Mouse (Mus musculus): Measurements from ENCODE around the gene Kcnk13. TPM values are rescaled to one million over a fixed set of nuclear protein-coding genes. Genes with fewer than 3 reads are reported as not detected.

Kcnk13 gene
- polyA plus RNA-seq, 1 experiment from 2014 or later, result 0.37 TPM

GRCm38 (mm10) chr12:100032521-100032920, 68.2 kb downstream of the Kcnk13 start:
- Histone ChIP-seq H3K36me3 (ENCODE audit: control insufficient read depth, insufficient read depth, low read length) (no peaks in the 10 kb centered on the region), H3K4me3 (ENCODE audit: low read depth, low read length) (no peak overlapping the region), H3K9ac (ENCODE audit: low read depth, low read length) (no peak overlapping the region), H3K27me3 (ENCODE audit: control insufficient read depth, insufficient read depth, low read length) (no peaks in the 10 kb centered on the region), H3K9me3 (replicated peaks; ENCODE audit: control insufficient read depth, low read length) (no peaks in the 10 kb centered on the region), H3K4me1 (ENCODE audit: control insufficient read depth, insufficient read depth, low read length) (no peaks in the 10 kb centered on the region), H3K4me2 (no peak overlapping the region), H3K27ac (ENCODE audit: low read depth, low read length) (no peak overlapping the region)
- no peak for ATAC-seq (replicated peaks; ENCODE audit: insufficient number of reproducible peaks, low FRiP score, low TSS enrichment)
- 68% methylated on average over 4 of the region's 4 CpGs for WGBS (ENCODE audit: insufficient replicate concordance)

- no peak for ATAC-seq (replicated peaks; ENCODE audit: insufficient number of reproducible peaks, low FRiP score, low TSS enrichment)
- H3K4me2 ChIP-seq, result no peak overlapping the region
- H3K27ac ChIP-seq (ENCODE audit: low read depth, low read length), result no peak overlapping the region
- no peaks in the 10 kb centered on the region for H3K9me3 ChIP-seq (replicated peaks; ENCODE audit: control insufficient read depth, low read length)
- no peak overlapping the region for H3K4me3 ChIP-seq (ENCODE audit: low read depth, low read length)
- H3K36me3 ChIP-seq (ENCODE audit: control insufficient read depth, insufficient read depth, low read length), result no peaks in the 10 kb centered on the region
- H3K9ac ChIP-seq (ENCODE audit: low read depth, low read length), result no peak overlapping the region
- WGBS (ENCODE audit: insufficient replicate concordance), result 87% methylated on average over 5 of the region's 5 CpGs
- H3K27me3 ChIP-seq (ENCODE audit: control insufficient read depth, insufficient read depth, low read length), result no peaks in the 10 kb centered on the region
- H3K4me1 ChIP-seq (ENCODE audit: control insufficient read depth, insufficient read depth, low read length), result no peaks in the 10 kb centered on the region
Observed at GRCm38 (mm10) chr12:100038741-100039262, 74.5 kb downstream of the Kcnk13 start.

- H3K4me2 ChIP-seq, result no peak overlapping the region
- H3K4me1 ChIP-seq (ENCODE audit: control insufficient read depth, insufficient read depth, low read length), result no peaks in the 10 kb centered on the region
- H3K27ac ChIP-seq (ENCODE audit: low read depth, low read length), result no peak overlapping the region
- ATAC-seq (replicated peaks; ENCODE audit: insufficient number of reproducible peaks, low FRiP score, low TSS enrichment), result no peak
- no peak overlapping the region for H3K4me3 ChIP-seq (ENCODE audit: low read depth, low read length)
- 70% methylated on average over 8 of the region's 8 CpGs for WGBS (ENCODE audit: insufficient replicate concordance)
- no peak overlapping the region for H3K9ac ChIP-seq (ENCODE audit: low read depth, low read length)
- no peaks in the 10 kb centered on the region for H3K9me3 ChIP-seq (replicated peaks; ENCODE audit: control insufficient read depth, low read length)
- no peaks in the 10 kb centered on the region for H3K36me3 ChIP-seq (ENCODE audit: control insufficient read depth, insufficient read depth, low read length)
- no peaks in the 10 kb centered on the region for H3K27me3 ChIP-seq (ENCODE audit: control insufficient read depth, insufficient read depth, low read length)
Observed at GRCm38 (mm10) chr12:100042116-100042515, 77.8 kb downstream of the Kcnk13 start.

GRCm38 (mm10) chr12:100044704-100045103, 80.4 kb downstream of the Kcnk13 start:
- no peaks in the 10 kb centered on the region for H3K27me3 ChIP-seq (ENCODE audit: control insufficient read depth, insufficient read depth, low read length)
- no peak overlapping the region for H3K27ac ChIP-seq (ENCODE audit: low read depth, low read length)
- H3K4me3 ChIP-seq (ENCODE audit: low read depth, low read length), result no peak overlapping the region
- no peaks in the 10 kb centered on the region for H3K36me3 ChIP-seq (ENCODE audit: control insufficient read depth, insufficient read depth, low read length)
- H3K4me1 ChIP-seq (ENCODE audit: control insufficient read depth, insufficient read depth, low read length), result no peaks in the 10 kb centered on the region
- WGBS (ENCODE audit: insufficient replicate concordance), result 66% methylated on average over 4 of the region's 4 CpGs
- H3K4me2 ChIP-seq, result no peak overlapping the region
- no peak overlapping the region for H3K9ac ChIP-seq (ENCODE audit: low read depth, low read length)
- no peaks in the 10 kb centered on the region for H3K9me3 ChIP-seq (replicated peaks; ENCODE audit: control insufficient read depth, low read length)
- no peak for ATAC-seq (replicated peaks; ENCODE audit: insufficient number of reproducible peaks, low FRiP score, low TSS enrichment)

- ATAC-seq (replicated peaks; ENCODE audit: insufficient number of reproducible peaks, low FRiP score, low TSS enrichment), result no peak
- H3K27ac ChIP-seq (ENCODE audit: low read depth, low read length), result no peak overlapping the region
- WGBS (ENCODE audit: insufficient replicate concordance), result 52% methylated on average over 7 of the region's 7 CpGs
- H3K9ac ChIP-seq (ENCODE audit: low read depth, low read length), result no peak overlapping the region
- H3K4me2 ChIP-seq, result no peak overlapping the region
- no peaks in the 10 kb centered on the region for H3K36me3 ChIP-seq (ENCODE audit: control insufficient read depth, insufficient read depth, low read length)
- H3K4me1 ChIP-seq (ENCODE audit: control insufficient read depth, insufficient read depth, low read length), result no peaks in the 10 kb centered on the region
- H3K9me3 ChIP-seq (replicated peaks; ENCODE audit: control insufficient read depth, low read length), result no peaks in the 10 kb centered on the region
- H3K27me3 ChIP-seq (ENCODE audit: control insufficient read depth, insufficient read depth, low read length), result no peaks in the 10 kb centered on the region
- H3K4me3 ChIP-seq (ENCODE audit: low read depth, low read length), result no peak overlapping the region
Observed at GRCm38 (mm10) chr12:100050552-100050951, 86.3 kb downstream of the Kcnk13 start.

GRCm38 (mm10) chr12:100053617-100054016, 89.3 kb downstream of the Kcnk13 start:
- Histone ChIP-seq H3K27ac (ENCODE audit: low read depth, low read length) (no peak overlapping the region), H3K4me1 (ENCODE audit: control insufficient read depth, insufficient read depth, low read length) (no peaks in the 10 kb centered on the region), H3K9me3 (replicated peaks; ENCODE audit: control insufficient read depth, low read length) (no peaks in the 10 kb centered on the region), H3K4me3 (ENCODE audit: low read depth, low read length) (no peak overlapping the region), H3K27me3 (ENCODE audit: control insufficient read depth, insufficient read depth, low read length) (no peaks in the 10 kb centered on the region), H3K36me3 (ENCODE audit: control insufficient read depth, insufficient read depth, low read length) (no peaks in the 10 kb centered on the region), H3K9ac (ENCODE audit: low read depth, low read length) (no peak overlapping the region), H3K4me2 (no peak overlapping the region)
- ATAC-seq (replicated peaks; ENCODE audit: insufficient number of reproducible peaks, low FRiP score, low TSS enrichment), result no peak
- 84% methylated on average over 5 of the region's 5 CpGs for WGBS (ENCODE audit: insufficient replicate concordance)

GRCm38 (mm10) chr12:100061071-100061470, 96.8 kb downstream of the Kcnk13 start:
- no peaks in the 10 kb centered on the region for H3K36me3 ChIP-seq (ENCODE audit: control insufficient read depth, insufficient read depth, low read length)
- H3K4me3 ChIP-seq (ENCODE audit: low read depth, low read length), result no peak overlapping the region
- WGBS (ENCODE audit: insufficient replicate concordance), result 72% methylated on average over 10 of the region's 10 CpGs
- H3K9ac ChIP-seq (ENCODE audit: low read depth, low read length), result no peak overlapping the region
- H3K27me3 ChIP-seq (ENCODE audit: control insufficient read depth, insufficient read depth, low read length), result no peaks in the 10 kb centered on the region
- no peaks in the 10 kb centered on the region for H3K9me3 ChIP-seq (replicated peaks; ENCODE audit: control insufficient read depth, low read length)
- H3K27ac ChIP-seq (ENCODE audit: low read depth, low read length), result no peak overlapping the region
- no peak for ATAC-seq (replicated peaks; ENCODE audit: insufficient number of reproducible peaks, low FRiP score, low TSS enrichment)
- no peak overlapping the region for H3K4me2 ChIP-seq
- no peaks in the 10 kb centered on the region for H3K4me1 ChIP-seq (ENCODE audit: control insufficient read depth, insufficient read depth, low read length)

- no peak overlapping the region for H3K4me3 ChIP-seq (ENCODE audit: low read depth, low read length)
- no peak overlapping the region for H3K9ac ChIP-seq (ENCODE audit: low read depth, low read length)
- ATAC-seq (replicated peaks; ENCODE audit: insufficient number of reproducible peaks, low FRiP score, low TSS enrichment), result no peak
- H3K4me1 ChIP-seq (ENCODE audit: control insufficient read depth, insufficient read depth, low read length), result no peaks in the 10 kb centered on the region
- H3K36me3 ChIP-seq (ENCODE audit: control insufficient read depth, insufficient read depth, low read length), result no peaks in the 10 kb centered on the region
- H3K9me3 ChIP-seq (replicated peaks; ENCODE audit: control insufficient read depth, low read length), result no peaks in the 10 kb centered on the region
- no peak overlapping the region for H3K27ac ChIP-seq (ENCODE audit: low read depth, low read length)
- H3K27me3 ChIP-seq (ENCODE audit: control insufficient read depth, insufficient read depth, low read length), result no peaks in the 10 kb centered on the region
- H3K4me2 ChIP-seq, result no peak overlapping the region
Observed at GRCm38 (mm10) chr12:100061826-100062225, 97.5 kb downstream of the Kcnk13 start.

- H3K4me1 ChIP-seq (ENCODE audit: control insufficient read depth, insufficient read depth, low read length), result no peaks in the 10 kb centered on the region
- H3K4me2 ChIP-seq, result no peak overlapping the region
- no peak overlapping the region for H3K27ac ChIP-seq (ENCODE audit: low read depth, low read length)
- no peaks in the 10 kb centered on the region for H3K36me3 ChIP-seq (ENCODE audit: control insufficient read depth, insufficient read depth, low read length)
- ATAC-seq (replicated peaks; ENCODE audit: insufficient number of reproducible peaks, low FRiP score, low TSS enrichment), result no peak
- no peaks in the 10 kb centered on the region for H3K27me3 ChIP-seq (ENCODE audit: control insufficient read depth, insufficient read depth, low read length)
- H3K9me3 ChIP-seq (replicated peaks; ENCODE audit: control insufficient read depth, low read length), result no peaks in the 10 kb centered on the region
- no peak overlapping the region for H3K9ac ChIP-seq (ENCODE audit: low read depth, low read length)
- H3K4me3 ChIP-seq (ENCODE audit: low read depth, low read length), result no peak overlapping the region
- 64% methylated on average over 3 of the region's 3 CpGs for WGBS (ENCODE audit: insufficient replicate concordance)
Observed at GRCm38 (mm10) chr12:100062584-100062983, 98.3 kb downstream of the Kcnk13 start.

Measured in heart, embryonic 11.5 days (tissue).